Mouse (Mus musculus): ENCODE measurements around the gene Kcna5. TPM values are rescaled to one million over a fixed set of nuclear protein-coding genes. Genes with fewer than 3 reads are reported as not detected.

Gene Kcna5
- total and polyA plus RNA-seq, 3 experiments = not detected

DNA sequence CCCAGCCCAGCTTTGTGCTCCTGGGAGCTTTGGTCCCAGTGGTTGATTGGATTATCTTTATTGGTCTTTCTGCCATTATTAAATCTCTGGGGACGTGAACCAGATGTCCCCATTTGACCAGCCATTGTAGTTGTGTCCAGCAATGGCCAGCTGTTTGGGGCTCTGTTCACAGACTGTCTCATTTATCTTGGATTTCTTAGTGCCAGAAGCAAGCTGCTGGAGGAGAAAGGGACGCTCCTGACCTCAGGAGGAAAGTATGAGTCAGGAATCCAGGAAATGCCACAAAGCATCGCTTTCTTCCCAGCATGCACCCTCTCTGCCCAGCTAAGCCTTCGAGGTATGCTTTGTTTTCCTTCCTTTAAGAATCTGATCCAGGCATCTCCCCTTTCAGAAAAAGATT lies 48.1 kb downstream of the Kcna5 start:
- H3K4me2 ChIP-seq (ENCODE audit: insufficient read depth, low read depth, poor library complexity, severe bottlenecking) = no peak overlapping the region
- in situ Hi-C loops (cut with MboI; ENCODE audit: low pct_ligation_motif_present, low pct_unique_long_range_greater_than_20kb, low sequenced_read_pairs) = loop anchor here (10.0 to 25.0 kb wide), 2 partner anchors 332 to 875 kb away; no protein-coding TSS in a partner anchor
- no peak overlapping the region for H3K27ac ChIP-seq (ENCODE audit: insufficient read depth, low read depth)
- dilution Hi-C loops (cut with MboI; ENCODE audit: extremely low pct_ligation_motif_present, extremely low pct_unique_long_range_greater_than_20kb, low sequenced_read_pairs) = no loop called here
- no peak for DNase-seq (ENCODE audit: extremely low read depth)
- TF ChIP-seq JUN (IDR thresholded peaks at IDR 0.05; ENCODE audit: insufficient read depth, low read depth, low read length) (no peak), ZMIZ1 (IDR thresholded peaks at IDR 0.05; ENCODE audit: low read depth, low read length) (no peak), E2F4 (IDR thresholded peaks at IDR 0.05; ENCODE audit: insufficient replicate concordance, low read depth, low read length) (no peak), MAZ (IDR thresholded peaks at IDR 0.05; ENCODE audit: low read depth, low read length) (no peak), MXI1 (IDR thresholded peaks at IDR 0.05; ENCODE audit: low read depth, low read length) (no peak), ZKSCAN1 (IDR thresholded peaks at IDR 0.05; ENCODE audit: borderline replicate concordance, low read depth, low read length) (no peak), TBP (conservative IDR thresholded peaks at IDR 0.05; ENCODE audit: low read depth, low read length) (no peak), PAX5 (IDR thresholded peaks at IDR 0.05; ENCODE audit: low read length) (no peak), ZNF384 (IDR thresholded peaks at IDR 0.05; ENCODE audit: low read depth, low read length) (no peak), NELFE (IDR thresholded peaks at IDR 0.05; ENCODE audit: low read depth, low read length) (no peak), MAFK (IDR thresholded peaks at IDR 0.05; ENCODE audit: insufficient replicate concordance, low read length) (no peak), CTCF (conservative IDR thresholded peaks at IDR 0.05 in 1 of 2, IDR thresholded peaks at IDR 0.05 in 1 of 2; ENCODE audit: low read depth in 2 of 2, low read length in 2 of 2) (no peak), BHLHE40 (IDR thresholded peaks at IDR 0.05; ENCODE audit: low read depth, low read length) (no peak), NRF1 (IDR thresholded peaks at IDR 0.05; ENCODE audit: low read depth, low read length) (no peak), UBTF (IDR thresholded peaks at IDR 0.05; ENCODE audit: low read depth, low read length) (no peak), ELF1 (IDR thresholded peaks at IDR 0.05; ENCODE audit: low read depth, low read length) (no peak), MAX (IDR thresholded peaks at IDR 0.05; ENCODE audit: low read length) (no peak), ZC3H11A (IDR thresholded peaks at IDR 0.05; ENCODE audit: low read depth, low read length) (no peak), HCFC1 (IDR thresholded peaks at IDR 0.05; ENCODE audit: low read depth, low read length) (no peak)
- H3K4me3 ChIP-seq (replicated peaks in 1 of 3; ENCODE audit: low read depth in 2 of 3, low read length in 2 of 3, poor library complexity in 1 of 3) = no peak overlapping the region
- H3K79me2 ChIP-seq (replicated peaks; ENCODE audit: control insufficient read depth, extremely low read depth, insufficient read depth, poor library complexity, severe bottlenecking) = no peaks in the 10 kb centered on the region
- no peaks in the 10 kb centered on the region for H3K36me3 ChIP-seq (replicated peaks in 1 of 2; ENCODE audit: control insufficient read depth in 1 of 2, insufficient read depth in 1 of 2, low read length in 1 of 2)
- H3K27me3 ChIP-seq (replicated peaks) = peaks cover 77% of the 10 kb centered on the region
- no peaks in the 10 kb centered on the region for H3K4me1 ChIP-seq (ENCODE audit: control insufficient read depth in 1 of 2, insufficient read depth in 2 of 2)
- no peaks in the 10 kb centered on the region for H3K9me3 ChIP-seq (replicated peaks; ENCODE audit: low read length)
- no peak overlapping the region for H3K9ac ChIP-seq (ENCODE audit: insufficient read depth, low read depth)

DNA sequence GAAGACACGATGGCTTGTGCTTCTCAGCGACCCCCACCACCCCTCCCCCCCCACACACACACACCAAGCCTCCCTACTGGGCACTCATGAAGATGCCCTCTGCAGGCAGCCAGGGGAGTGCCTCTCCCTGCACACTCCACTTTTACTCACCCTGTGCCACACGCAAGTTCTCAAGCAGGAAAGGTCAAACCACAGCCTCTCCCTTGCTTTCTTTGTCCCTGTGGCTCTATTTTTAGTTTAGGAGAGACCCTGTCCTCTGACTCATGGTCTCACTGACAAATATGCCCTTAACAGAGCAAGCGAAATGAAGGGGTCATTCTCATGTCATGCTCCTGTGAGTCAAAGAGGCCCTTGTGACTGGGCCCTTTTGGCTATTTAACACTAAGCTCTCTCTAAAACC lies 50.3 kb downstream of the Kcna5 start:
- Histone ChIP-seq H3K36me3 (replicated peaks in 1 of 2; ENCODE audit: control insufficient read depth in 1 of 2, insufficient read depth in 1 of 2, low read length in 1 of 2) (no peaks in the 10 kb centered on the region), H3K4me2 (ENCODE audit: insufficient read depth, low read depth, poor library complexity, severe bottlenecking) (no peak overlapping the region), H3K79me2 (replicated peaks; ENCODE audit: control insufficient read depth, extremely low read depth, insufficient read depth, poor library complexity, severe bottlenecking) (no peaks in the 10 kb centered on the region), H3K4me3 (replicated peaks in 1 of 3; ENCODE audit: low read depth in 2 of 3, low read length in 2 of 3, poor library complexity in 1 of 3) (no peak overlapping the region), H3K27ac (ENCODE audit: insufficient read depth, low read depth) (no peak overlapping the region), H3K9ac (ENCODE audit: insufficient read depth, low read depth) (no peak overlapping the region), H3K4me1 (ENCODE audit: control insufficient read depth in 1 of 2, insufficient read depth in 2 of 2) (no peaks in the 10 kb centered on the region), H3K9me3 (replicated peaks; ENCODE audit: low read length) (no peaks in the 10 kb centered on the region), H3K27me3 (replicated peaks) (peaks cover 77% of the 10 kb centered on the region)
- no peak for DNase-seq (ENCODE audit: extremely low read depth)
- in situ Hi-C loops (cut with MboI; ENCODE audit: low pct_ligation_motif_present, low pct_unique_long_range_greater_than_20kb, low sequenced_read_pairs) (loop anchor here (10.0 to 25.0 kb wide), 2 partner anchors 330 to 873 kb away; no protein-coding TSS in a partner anchor), dilution Hi-C loops (cut with MboI; ENCODE audit: extremely low pct_ligation_motif_present, extremely low pct_unique_long_range_greater_than_20kb, low sequenced_read_pairs) (no loop called here)
- TF ChIP-seq MAFK (IDR thresholded peaks at IDR 0.05; ENCODE audit: insufficient replicate concordance, low read length) = no peak
- TF ChIP-seq ELF1 (IDR thresholded peaks at IDR 0.05; ENCODE audit: low read depth, low read length) = no peak
- TF ChIP-seq ZKSCAN1 (IDR thresholded peaks at IDR 0.05; ENCODE audit: borderline replicate concordance, low read depth, low read length) = no peak
- no peak for TF ChIP-seq MYC (IDR thresholded peaks at IDR 0.05; ENCODE audit: low read depth, low read length)
- no peak for TF ChIP-seq CHD1 (IDR thresholded peaks at IDR 0.05; ENCODE audit: low read depth, low read length)
- TF ChIP-seq POLR2A (IDR thresholded peaks at IDR 0.05; ENCODE audit: low read depth, low read length) = no peak
- no peak for TF ChIP-seq E2F4 (IDR thresholded peaks at IDR 0.05; ENCODE audit: insufficient replicate concordance, low read depth, low read length)
- TF ChIP-seq EP300 (IDR thresholded peaks at IDR 0.05; ENCODE audit: low read length) = no peak
- no peak for TF ChIP-seq MXI1 (IDR thresholded peaks at IDR 0.05; ENCODE audit: low read depth, low read length)
- TF ChIP-seq POLR2AphosphoS2 (IDR thresholded peaks at IDR 0.05; ENCODE audit: low read depth, low read length) = no peak
- no peak for TF ChIP-seq UBTF (IDR thresholded peaks at IDR 0.05; ENCODE audit: low read depth, low read length)
- TF ChIP-seq CHD2 (IDR thresholded peaks at IDR 0.05; ENCODE audit: low read length) = no peak
- TF ChIP-seq GABPA (IDR thresholded peaks at IDR 0.05; ENCODE audit: insufficient replicate concordance, low read depth, low read length) = no peak
- TF ChIP-seq SMC3 (IDR thresholded peaks at IDR 0.05; ENCODE audit: low read depth, low read length) = no peak
- TF ChIP-seq ZC3H11A (IDR thresholded peaks at IDR 0.05; ENCODE audit: low read depth, low read length) = no peak
- TF ChIP-seq BHLHE40 (IDR thresholded peaks at IDR 0.05; ENCODE audit: low read depth, low read length) = no peak
- TF ChIP-seq RCOR1 (conservative IDR thresholded peaks at IDR 0.05; ENCODE audit: low read depth, low read length) = no peak
- no peak for TF ChIP-seq JUN (IDR thresholded peaks at IDR 0.05; ENCODE audit: insufficient read depth, low read depth, low read length)
- no peak for TF ChIP-seq TBP (conservative IDR thresholded peaks at IDR 0.05; ENCODE audit: low read depth, low read length)
- no peak for TF ChIP-seq RAD21 (IDR thresholded peaks at IDR 0.05; ENCODE audit: low read depth, low read length)

Data from CH12.LX (cell line).